Mouse (Mus musculus): ENCODE measurements around the gene Kcnk12.

Kcnk12 gene

DNA sequence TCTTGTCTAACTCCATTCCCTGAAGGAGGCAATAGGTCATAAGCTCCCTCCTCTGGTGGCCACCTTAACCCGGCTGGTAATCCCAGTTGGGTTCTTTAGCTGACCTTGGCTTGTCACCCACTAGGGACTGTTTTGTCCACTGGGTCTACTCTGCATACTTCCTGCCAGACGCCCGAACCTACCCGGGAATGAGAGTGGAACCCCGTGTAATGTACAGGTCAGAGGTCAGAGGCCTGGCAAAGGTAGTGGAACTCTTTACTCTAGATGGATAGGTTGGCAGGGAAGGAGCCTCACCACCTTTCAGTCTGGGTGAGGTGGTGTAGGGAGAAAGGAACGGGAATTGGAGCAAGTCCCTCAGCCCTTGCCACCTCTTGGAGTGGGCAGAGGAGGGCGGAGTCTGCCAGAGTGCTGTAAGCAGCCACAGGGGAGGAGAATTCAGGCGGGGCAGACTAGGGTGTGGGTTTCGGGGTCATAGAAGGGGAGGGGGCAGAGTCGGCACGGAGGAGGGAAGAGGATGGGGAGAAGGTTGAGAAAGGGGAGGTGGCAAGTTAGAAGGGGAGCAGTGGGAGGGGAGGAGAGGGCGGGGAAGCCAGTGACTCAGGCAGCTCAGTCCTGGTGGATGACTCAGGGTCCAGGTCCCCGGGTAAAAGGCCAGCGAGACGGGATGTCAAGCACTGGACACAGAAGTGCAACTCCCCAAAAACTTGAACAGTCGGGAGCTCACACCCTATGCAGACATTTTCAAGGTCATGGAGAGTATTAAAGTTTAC, 98.6 kb downstream of the Kcnk12 start:
- DNase-seq (ENCODE audit: low read depth, low spot score): no peak

GRCm38 (mm10) chr17:87696814-87697213, 101.0 kb downstream of the Kcnk12 start:
- DNase-seq (ENCODE audit: low read depth, low spot score): no peak

- DNase-seq (ENCODE audit: low read depth, low spot score): no peak
These were observed 101.8 kb downstream of the Kcnk12 start for GRCm38 (mm10) chr17:87695874-87696465.

Measured in retina, adult 2 months (tissue).